Mouse (Mus musculus): ENCODE measurements around the gene Kctd18. TPM values are rescaled to one million over a fixed set of nuclear protein-coding genes. Genes with fewer than 3 reads are reported as not detected.

Gene Kctd18
- total RNA-seq, 2 experiments from 2014 or later = 29.2 to 30.5 TPM

- intact Hi-C loops (cut with DNase I) = no loop called here
Measured at GRCm38 (mm10) chr1:57906312-57906711, 112.4 kb downstream of the Kctd18 start.

GRCm38 (mm10) chr1:57905912-57906311 is 112.8 kb downstream of the Kctd18 start:
- no peak for DNase-seq
- intact Hi-C loops (cut with DNase I) = no loop called here

More at GRCm38 (mm10) chr1:57906312-57906711, 112.4 kb downstream of the Kctd18 start:
- DNase-seq = no peak

Other genes with a start within 250 kb of the Kctd18 start
- gene Spats2l, start 244.8 kb downstream of the Kctd18 start, total RNA-seq (2021) = 10 to 100 TPM; 42.9 to 44.1 TPM
- gene Sgo2a, start 23.0 kb downstream of the Kctd18 start, total RNA-seq (2021) = 1 to 10 TPM; 2.1 to 2.9 TPM
- gene Aox1, start 11.0 kb upstream of the Kctd18 start, total RNA-seq (2021) = 1 to 10 TPM in 1 of 2 experiments, under 1 TPM in 1; 0.68 to 1.1 TPM
- 1 to 10 TPM; 1.1 to 1.3 TPM for gene Aox3, start 94.2 kb upstream of the Kctd18 start, total RNA-seq (2021)
- 10 to 100 TPM; 18.3 to 23.4 TPM for gene Aox4, start 191.4 kb upstream of the Kctd18 start, total RNA-seq (2021)

All from left cerebral cortex, postnatal 4 days (tissue).